Mouse (Mus musculus) right cerebral cortex, postnatal 14 days (tissue): ENCODE measurements around the gene Eps8.
"Not testable (repeated sequence)": the region's sequence is repeated elsewhere in the genome, so short reads cannot be mapped to it uniquely, and the experiment has no call there.

Experiments
- DNase-seq: peaks from one replicate; pipeline ENCODE4 v3.0.0; 2022

The Eps8 gene

DNA sequence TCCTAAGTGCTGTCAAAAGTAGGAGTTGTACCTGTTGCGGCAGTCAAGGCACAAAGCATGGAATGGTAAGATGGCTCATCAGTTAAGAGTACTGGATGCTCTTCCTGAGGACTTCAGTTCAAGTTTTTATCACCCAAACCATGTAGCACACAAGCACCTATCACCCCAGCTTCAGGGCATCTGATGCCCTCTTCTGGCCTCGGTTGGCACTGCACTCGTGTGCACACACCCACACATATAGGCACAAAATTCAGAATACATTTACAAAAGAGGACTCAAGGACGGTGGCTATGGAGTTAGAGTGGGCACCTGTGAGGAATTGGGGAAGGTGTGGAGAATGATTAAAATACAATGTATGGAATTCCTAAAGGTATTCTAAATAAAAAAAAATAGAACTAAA lies 185.1 kb downstream of the Eps8 start:
- DNase-seq, result no peak

- DNase-seq, result no peak
Measured at GRCm38 (mm10) chr6:137467696-137468095, 187.0 kb downstream of the Eps8 start.

DNA sequence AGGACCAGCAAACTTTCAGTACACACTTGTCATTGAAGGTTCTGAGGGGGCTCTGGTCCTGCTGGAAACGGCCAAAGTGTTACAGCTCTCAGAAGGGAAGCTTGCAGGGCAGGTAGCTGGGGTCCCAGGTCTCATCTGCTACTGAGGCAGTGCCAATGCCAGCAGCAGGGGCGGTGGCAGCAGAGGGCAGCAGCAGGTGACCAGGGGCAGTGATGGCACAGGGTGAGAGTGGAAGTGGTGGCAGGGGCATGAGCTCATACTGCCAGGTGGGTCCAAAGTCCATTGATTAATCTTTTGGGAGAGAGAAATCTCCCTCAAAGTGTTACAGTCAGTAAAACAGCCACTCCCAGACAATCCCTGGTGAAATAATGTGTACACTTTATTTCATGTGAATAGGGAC lies 188.4 kb downstream of the Eps8 start:
- DNase-seq, result no peak

GRCm38 (mm10) chr6:137465253-137465652 lies 189.4 kb downstream of the Eps8 start:
- no peak for DNase-seq

- DNase-seq, result no peak
Measured at GRCm38 (mm10) chr6:137463771-137464170, 190.9 kb downstream of the Eps8 start.

GRCm38 (mm10) chr6:137458136-137458535 lies 196.5 kb downstream of the Eps8 start:
- no peak for DNase-seq

GRCm38 (mm10) chr6:137457210-137457609 lies 197.5 kb downstream of the Eps8 start:
- DNase-seq, result no peak

DNA sequence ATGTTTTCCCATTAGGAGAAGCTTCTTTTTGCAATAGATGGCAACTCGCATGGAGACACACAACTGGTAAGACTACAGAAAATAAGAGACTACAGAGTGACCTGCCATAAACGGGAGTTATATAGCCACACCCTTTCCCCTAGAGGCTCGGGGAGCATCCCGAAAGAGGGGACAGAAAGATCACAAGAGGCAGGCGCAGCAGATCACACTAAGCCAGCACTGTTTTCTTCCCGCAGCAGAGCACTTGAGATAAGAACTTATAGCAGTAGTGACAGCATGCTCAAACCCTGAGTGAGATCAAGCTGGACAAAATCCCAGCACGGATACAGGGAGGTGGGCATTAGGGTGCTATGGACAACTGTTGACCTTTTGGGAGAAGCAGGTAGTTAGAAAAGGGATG lies 198.6 kb downstream of the Eps8 start:
- no peak for DNase-seq

DNA sequence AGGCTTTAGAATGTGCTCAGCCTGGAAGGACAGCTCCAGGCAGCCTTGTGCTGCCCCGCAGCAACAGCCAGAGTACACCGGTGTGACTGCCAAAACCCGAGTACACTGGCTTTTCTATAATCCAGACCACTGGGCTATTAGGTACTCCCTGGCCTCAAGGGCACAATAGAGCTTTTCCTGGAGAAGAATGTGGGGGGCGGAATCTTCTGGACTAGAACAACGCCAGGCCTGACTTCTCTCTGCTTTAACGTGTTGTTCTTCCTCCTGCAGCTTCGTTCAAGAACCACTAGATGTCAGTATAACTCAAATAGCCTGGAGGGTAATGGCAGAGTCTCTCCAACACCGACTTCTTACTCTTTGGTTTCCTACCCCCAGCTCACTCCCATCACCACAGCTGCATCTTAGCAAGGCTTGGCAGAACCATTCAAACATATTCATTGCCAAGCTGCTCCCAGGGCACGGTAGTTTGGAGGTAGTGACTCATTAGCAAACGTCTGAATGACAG lies 199.1 kb downstream of the Eps8 start:
- no peak for DNase-seq

GRCm38 (mm10) chr6:137446116-137446515 lies 208.6 kb downstream of the Eps8 start:
- DNase-seq, result not testable (repeated sequence)

DNA sequence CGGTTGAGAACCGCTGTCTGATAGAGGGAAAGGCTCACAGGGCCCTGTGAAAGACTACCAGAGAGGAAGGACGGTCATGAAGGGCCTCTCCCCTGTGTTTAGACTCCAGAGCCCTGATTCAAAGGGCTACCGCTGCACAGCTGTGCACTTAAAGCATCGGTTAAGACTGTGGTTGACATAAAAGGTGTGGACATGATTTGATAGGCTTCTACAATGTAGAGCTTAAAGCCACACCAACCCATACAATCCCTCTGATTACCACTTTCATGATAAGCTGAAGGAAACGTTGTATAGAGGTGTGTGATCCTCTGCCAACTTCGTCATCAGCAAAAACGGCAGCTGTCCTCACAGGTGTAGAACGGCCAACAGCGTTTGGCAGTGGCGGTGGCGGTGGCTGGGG lies 211.6 kb downstream of the Eps8 start:
- no peak for DNase-seq

DNA sequence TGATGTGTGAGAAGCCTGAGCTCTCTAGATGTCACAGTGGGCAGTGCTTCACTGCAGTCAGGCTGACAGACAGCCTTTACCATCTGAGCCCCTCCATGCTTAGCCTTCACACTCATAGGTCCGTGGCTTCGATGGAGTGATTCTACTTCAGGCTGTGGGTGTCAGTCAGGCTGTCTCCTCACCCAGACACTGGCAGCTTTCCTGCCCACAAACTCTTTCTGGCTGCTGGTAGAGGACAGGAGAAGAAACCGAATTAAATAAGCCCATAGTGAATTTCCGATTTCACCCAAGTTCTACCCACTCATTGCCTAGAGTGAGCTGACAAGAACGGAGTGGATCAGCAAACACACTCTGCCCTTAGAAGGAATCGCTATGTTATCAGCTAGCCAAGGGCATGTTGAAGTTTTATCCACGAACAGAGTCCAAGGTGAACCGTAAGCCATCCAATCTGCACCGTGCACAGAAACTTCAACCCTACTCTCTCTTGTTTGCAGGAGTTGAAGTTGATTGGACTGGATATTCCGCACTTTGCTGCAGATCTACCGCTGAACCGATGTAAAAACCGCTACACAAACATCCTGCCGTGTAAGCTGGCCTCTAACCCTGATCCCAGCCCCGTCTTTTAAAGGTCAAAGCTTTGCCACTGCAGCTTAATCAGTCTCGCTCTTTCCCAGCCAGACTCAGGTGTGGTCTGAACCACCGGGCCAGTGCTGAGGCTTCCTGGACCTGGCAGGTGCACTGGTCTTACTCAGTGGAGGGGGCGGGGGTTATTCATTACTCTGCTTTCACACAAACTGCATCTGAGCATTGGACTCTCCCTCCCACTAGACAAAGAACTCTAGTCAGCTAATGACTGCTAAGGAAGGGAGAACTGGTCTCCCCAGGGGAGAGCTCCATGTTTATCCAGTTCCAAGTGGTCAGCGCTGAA lies 213.9 kb downstream of the Eps8 start:
- DNase-seq, result no peak

- no peak for DNase-seq
Measured at GRCm38 (mm10) chr6:137437902-137438580, 216.6 kb downstream of the Eps8 start.

DNA sequence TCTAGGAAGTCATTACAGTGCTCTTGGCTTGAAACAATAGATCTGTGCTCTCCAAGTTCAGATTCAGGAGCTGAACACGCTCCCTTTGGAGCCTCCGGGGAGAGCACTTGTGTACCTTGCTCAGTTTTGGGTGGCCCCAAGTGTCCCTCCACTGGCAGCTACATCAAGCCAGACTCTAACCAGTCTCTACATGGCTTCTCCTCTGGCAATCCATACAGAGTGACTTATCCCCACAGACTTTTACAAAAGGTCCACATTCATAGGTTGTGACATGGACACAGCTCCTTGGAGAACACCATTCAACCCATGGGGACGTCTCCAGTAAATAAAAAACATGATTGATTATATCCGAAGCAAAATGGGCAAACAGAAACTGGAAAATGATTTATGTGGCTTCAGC lies 217.2 kb downstream of the Eps8 start:
- DNase-seq, result no peak

DNA sequence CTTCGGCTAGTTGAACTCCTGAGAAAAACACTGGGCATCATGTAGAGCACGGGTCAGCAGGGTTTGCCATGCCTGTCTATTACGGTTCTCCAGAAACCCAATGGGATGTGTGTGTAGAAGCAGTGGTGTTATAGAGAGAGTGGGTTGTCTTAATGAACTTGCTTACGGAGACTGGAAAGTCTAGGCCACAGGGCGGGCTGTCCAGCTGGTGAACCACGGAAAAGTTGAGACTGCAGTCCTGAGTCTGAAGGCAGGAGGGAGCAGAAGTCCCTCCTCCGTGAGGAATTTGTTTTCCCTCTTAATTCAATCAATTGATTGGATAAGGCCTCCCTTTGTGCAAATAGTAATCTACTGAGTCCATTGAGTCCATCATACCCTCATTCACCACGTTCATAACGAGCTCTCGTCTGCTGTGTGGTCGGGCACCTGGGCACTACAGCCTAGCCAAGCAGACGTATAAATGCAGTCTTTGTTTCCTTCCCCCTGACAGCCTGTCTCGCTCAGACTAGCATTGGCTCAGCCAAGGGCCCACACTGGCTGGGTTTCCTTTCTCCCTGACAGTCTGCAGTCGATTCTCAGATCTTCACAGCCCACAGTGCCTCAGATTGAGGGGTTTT lies 221.0 kb downstream of the Eps8 start:
- DNase-seq, result no peak
